Mouse (Mus musculus) layer of hippocampus, adult 18-20 months (tissue): ENCODE measurements around the gene Mtg2. TPM values are rescaled to one million over a fixed set of nuclear protein-coding genes. Genes with fewer than 3 reads are reported as not detected.

Experiments
- DNase-seq, 2 experiments: peaks; one replicate each; pipeline ENCODE4 v3.0.0; 2022; ENCODE audit warnings: low spot score in 2 of 2
- long read RNA-seq: library from polyadenylated mRNA; stranded (forward); transcript quantifications from one replicate; pipeline ENCODE4 v2.0.0, GENCODE M21; 2021
- total RNA-seq, 2 experiments: library from RNA; stranded (reverse); gene quantifications; 2 replicates each; pipeline ENCODE4 v1.2.3; 2021

Gene Mtg2
- total RNA-seq = 10 to 100 TPM; 17.9 to 18.9 TPM
- long read RNA-seq, partial matches to known transcripts = 0 of 15 reads
- long read RNA-seq, other reads (novel, unspliced or antisense) = 13 of 15 reads

GRCm38 (mm10) chr2:180070481-180071453, at the start of gene Mtg2:
TSS of gene Mtg2 (plus strand) at chr2:180070588.
- peak; percentile 95 to 97 for DNase-seq

- no peak for DNase-seq
Observed at GRCm38 (mm10) chr2:180020919-180021318, 49.5 kb upstream of the Mtg2 start.

- DNase-seq = no peak
Observed at GRCm38 (mm10) chr2:180022751-180023150, 47.6 kb upstream of the Mtg2 start.

- peak; percentile 98 to 99 for DNase-seq
Observed at GRCm38 (mm10) chr2:180024401-180025098, 45.8 kb upstream of the Mtg2 start, which contains the start of gene Lsm14b. TSS of gene Lsm14b (plus strand) at chr2:180024987.

GRCm38 (mm10) chr2:180025135-180025860, 45.1 kb upstream of the Mtg2 start:
- peak; percentile 48 to 52 for DNase-seq

- no peak for DNase-seq
Observed at GRCm38 (mm10) chr2:180025861-180026200, 44.6 kb upstream of the Mtg2 start.

- no peak for DNase-seq
Observed at GRCm38 (mm10) chr2:180027768-180028167, 42.6 kb upstream of the Mtg2 start.

GRCm38 (mm10) chr2:180031270-180031669, 39.1 kb upstream of the Mtg2 start:
- no peak for DNase-seq

- DNase-seq = no peak
Observed at GRCm38 (mm10) chr2:180032925-180033324, 37.5 kb upstream of the Mtg2 start.

GRCm38 (mm10) chr2:180033956-180034355, 36.4 kb upstream of the Mtg2 start:
- DNase-seq = no peak

GRCm38 (mm10) chr2:180034753-180035152, 35.6 kb upstream of the Mtg2 start:
- no peak for DNase-seq

GRCm38 (mm10) chr2:180040406-180040805, 30.0 kb upstream of the Mtg2 start:
- DNase-seq = no peak

- DNase-seq = peak in 1 of 2 experiments; percentile 57
Observed at GRCm38 (mm10) chr2:180041577-180042255, 28.7 kb upstream of the Mtg2 start.

GRCm38 (mm10) chr2:180042256-180042857, 28.0 kb upstream of the Mtg2 start, which contains the start of the genes Psma7 and Ss18l1:
TSS of gene Psma7 (minus strand) at chr2:180042433.
TSS of gene Ss18l1 (plus strand) at chr2:180042509.
- DNase-seq = peak; percentile 87 to 90

- peak; percentile 59 to 66 for DNase-seq
Observed at GRCm38 (mm10) chr2:180042858-180043515, 27.4 kb upstream of the Mtg2 start.

- peak in 1 of 2 experiments; percentile 58 for DNase-seq
Observed at GRCm38 (mm10) chr2:180045283-180045682, 25.1 kb upstream of the Mtg2 start.

- DNase-seq = no peak
Observed at GRCm38 (mm10) chr2:180047580-180047979, 22.8 kb upstream of the Mtg2 start.

- peak; percentile 64 to 82 for DNase-seq
Observed at GRCm38 (mm10) chr2:180047980-180048635, 22.3 kb upstream of the Mtg2 start.

GRCm38 (mm10) chr2:180050986-180051385, 19.4 kb upstream of the Mtg2 start:
- DNase-seq = peak; percentile 45 to 84
